Mouse (Mus musculus): ENCODE data around the gene Proz.
"Not testable (repeated sequence)": the region's sequence is repeated elsewhere in the genome, so short reads cannot be mapped to it uniquely, and the experiment has no call there.

The Proz gene

DNA sequence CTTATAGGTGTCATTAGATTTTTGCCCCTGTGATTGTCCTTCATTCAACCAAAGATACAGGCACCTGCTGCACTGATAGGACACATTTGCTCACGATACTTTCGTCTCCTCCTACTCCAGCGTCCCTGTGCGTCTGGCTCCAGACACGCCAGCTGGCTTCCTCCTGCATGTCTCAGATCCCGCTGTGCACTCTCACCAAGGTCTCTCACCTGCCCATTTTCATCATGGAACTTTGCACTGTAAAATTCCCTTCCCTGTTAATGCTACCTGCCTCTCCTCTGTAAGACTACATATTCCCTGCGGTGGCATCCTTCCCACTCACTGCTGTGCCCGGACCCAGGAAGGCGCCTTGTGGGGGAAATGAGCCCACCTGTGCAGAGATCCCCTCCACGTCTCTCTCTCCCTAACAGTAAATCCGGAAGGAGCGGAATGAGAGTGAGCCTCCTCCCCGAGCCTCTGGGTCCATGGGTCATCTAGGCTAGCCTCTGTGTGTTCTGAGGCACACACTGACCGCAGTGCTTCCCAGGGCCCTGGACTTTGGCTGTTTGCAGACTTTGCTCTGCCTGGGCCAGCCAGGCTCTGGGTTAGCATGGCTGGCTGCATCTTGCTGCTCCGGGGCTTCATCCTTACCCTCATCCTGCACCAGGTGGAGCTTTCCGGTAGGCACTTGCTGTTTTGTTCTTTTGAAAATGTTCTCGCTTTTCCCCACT is at the start of gene Proz:
Gene Proz (plus strand): TSS at position 474 of the 710 bp plus-strand sequence.
- in situ Hi-C loops (cut with MboI; ENCODE audit: low sequenced_read_pairs): no loop called here

DNA sequence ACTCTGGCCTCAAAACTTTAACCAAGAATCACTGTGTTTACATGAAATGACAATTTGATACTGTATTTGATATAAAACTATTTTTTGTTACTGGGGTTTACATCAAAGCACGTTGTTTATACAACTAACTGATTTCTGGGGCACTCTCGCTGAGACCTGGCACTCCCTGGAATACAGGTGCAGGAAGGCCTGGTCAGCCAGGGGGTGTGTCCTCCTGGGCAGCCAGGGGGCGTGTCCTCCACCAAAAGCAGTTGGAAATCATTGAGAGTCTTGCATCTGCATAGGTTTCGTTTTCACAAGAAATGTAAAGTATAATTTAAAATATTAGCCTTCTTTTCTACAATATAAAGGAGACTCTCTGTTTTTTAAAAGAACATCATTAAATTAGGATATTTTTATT is 41.2 kb upstream of the Proz start:
- in situ Hi-C loops (cut with MboI; ENCODE audit: low sequenced_read_pairs): no loop called here

DNA sequence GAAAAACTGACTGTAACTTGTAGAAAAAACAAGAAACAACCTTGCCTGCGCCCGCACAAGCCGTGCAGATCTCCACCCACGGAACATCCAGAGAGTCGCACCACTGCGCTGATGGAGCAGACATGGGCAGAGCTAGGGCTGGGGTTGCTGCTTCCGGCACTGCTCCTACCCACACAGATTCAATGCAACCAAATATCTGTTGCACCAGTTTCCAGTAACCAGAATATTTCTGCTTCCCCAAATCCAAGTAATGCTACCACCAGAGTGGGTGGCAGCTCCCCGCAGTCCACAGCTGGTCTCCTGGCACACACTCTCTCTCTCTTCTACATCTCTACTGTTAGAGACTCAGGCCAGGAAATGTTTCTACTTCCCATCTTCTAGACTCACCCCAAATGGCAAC is 38.9 kb upstream of the Proz start:
- in situ Hi-C loops (cut with MboI; ENCODE audit: low sequenced_read_pairs): no loop called here

DNA sequence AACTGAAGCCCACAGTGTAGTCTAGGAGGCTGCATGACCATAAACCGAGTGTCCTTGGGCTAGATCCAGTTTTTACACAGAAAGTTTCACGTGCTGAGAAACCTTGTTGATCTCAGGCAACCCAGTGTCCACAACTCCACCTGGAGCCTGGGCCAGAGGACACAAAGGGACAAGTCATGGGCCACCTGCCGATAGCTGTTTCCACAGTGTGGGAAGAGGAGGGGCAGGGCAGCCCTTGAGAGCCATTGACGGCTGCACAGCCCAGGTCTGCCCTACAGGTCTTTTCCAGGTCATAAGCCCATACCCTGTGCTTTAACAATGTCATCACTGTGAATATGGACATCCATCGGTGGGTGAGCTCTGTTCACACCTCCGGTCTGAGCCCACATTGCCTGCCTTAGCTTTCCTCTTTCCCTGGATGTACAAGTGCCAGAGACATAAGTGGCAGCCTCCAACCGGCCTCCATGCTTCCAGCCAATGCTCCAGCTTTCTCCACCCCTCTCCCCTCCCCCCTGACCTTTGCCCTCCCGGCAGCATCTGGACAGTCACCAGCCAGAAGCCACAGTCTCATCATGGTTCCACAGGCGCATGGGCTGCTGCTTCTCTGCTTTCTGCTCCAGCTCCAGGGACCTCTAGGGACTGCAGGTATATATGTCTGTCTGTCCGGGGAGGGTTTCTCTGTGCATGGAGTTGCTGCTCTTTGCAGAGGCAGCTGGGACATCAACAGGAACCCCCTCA is 35.1 kb upstream of the Proz start, which contains the start of gene F7:
Gene F7 (plus strand): TSS at position 548 of the 738 bp plus-strand sequence.
- in situ Hi-C loops (cut with MboI; ENCODE audit: low sequenced_read_pairs): no loop called here

DNA sequence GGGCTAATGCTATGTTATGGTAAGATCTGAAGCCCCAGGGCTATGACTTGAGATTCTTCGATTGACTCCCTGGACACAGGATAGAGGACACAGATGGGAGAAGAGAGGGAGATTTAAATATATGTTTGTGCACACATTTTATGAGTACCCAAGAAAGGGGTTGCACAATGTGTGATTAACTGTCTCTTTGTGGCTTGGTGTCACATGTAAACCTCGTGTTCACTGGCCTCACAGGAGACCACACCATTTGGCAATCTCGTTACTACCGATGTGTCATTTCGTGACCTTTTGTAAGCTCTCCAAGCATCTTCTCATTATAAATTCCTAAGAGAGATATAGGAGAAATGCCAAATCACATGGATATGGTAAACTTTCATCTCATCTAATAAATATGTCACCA is 33.1 kb upstream of the Proz start:
- in situ Hi-C loops (cut with MboI; ENCODE audit: low sequenced_read_pairs): no loop called here

DNA sequence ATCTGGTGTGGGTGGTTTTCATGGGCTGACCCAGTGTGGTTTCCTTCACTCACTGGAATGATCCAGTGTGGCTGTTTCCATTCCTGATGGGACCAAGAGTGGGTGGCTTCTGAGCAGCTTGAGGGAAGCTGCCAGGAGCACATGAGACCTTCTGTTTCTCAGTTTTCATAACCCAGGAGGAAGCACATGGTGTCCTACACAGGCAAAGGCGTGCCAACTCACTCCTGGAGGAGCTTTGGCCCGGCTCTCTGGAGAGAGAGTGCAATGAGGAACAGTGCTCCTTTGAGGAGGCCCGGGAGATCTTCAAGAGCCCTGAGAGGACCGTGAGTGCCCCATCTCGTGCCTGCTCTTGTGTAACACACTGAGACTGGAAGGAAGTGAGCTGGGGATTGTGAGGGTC is 32.2 kb upstream of the Proz start:
- in situ Hi-C loops (cut with MboI; ENCODE audit: low sequenced_read_pairs): no loop called here

DNA sequence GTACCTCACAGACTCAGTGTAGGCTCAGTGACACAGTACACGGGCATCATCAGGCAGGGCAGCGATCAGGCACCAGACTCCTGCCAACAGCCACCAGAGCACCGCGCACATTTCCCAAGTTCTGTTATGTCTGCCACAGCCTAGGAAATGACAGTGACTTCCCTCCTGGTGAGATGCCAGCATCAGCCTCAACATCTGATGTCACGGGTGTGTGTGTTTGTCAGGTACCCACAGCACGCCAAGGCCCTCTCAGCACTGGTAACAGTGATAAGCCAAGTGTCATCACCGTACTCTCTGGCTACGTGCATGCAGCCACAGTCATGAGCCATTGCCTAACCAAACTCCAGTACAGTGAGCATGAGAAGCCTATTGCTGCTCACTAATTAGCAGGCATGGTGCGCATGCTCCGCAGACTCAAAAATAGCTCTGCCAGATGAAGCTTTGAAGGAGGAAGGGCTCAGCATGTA is 24.3 kb upstream of the Proz start:
- in situ Hi-C loops (cut with MboI; ENCODE audit: low sequenced_read_pairs): no loop called here

DNA sequence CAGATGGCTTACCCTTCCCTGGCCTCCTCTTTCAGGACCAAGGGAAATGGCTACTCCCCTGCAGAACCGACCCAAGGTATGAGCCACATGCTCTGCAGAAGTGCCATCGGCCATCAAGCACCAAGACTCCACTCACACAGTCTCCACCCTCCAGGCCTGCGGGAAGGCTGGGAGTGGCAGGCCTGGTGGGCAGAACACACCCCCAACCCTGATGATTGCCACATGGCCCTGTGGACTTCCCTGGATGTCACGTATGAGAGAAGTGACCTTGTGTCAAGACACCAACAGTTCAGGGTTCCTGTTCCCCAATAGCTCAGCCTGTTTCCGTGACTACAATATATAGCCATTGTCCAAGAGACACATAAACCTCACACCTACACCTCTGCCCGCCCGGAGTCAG is 23.7 kb upstream of the Proz start, which contains the start of gene F10:
Gene F10 (plus strand): TSS at position 294 of the 400 bp plus-strand sequence.
- in situ Hi-C loops (cut with MboI; ENCODE audit: low sequenced_read_pairs): no loop called here

DNA sequence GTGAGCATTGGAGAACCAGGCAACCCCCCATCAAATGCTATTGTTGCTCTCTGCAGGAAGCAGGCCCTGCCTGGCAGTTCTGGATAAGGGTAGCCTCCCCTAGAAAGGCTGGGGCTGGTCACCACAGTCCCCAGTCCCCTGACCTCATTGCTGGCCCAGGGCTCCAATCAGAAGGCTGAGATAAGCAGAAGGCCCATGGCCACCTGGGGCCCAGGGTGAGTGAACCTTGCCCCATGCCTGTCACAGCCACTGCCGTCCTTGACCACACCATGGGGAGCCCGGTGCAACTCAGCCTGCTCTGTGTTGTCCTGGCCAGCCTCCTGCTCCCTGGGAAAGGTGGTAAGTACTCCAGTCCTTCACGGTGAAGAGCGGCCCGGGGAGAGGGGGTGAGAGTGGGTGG is 23.1 kb upstream of the Proz start:
- in situ Hi-C loops (cut with MboI; ENCODE audit: low sequenced_read_pairs): no loop called here

DNA sequence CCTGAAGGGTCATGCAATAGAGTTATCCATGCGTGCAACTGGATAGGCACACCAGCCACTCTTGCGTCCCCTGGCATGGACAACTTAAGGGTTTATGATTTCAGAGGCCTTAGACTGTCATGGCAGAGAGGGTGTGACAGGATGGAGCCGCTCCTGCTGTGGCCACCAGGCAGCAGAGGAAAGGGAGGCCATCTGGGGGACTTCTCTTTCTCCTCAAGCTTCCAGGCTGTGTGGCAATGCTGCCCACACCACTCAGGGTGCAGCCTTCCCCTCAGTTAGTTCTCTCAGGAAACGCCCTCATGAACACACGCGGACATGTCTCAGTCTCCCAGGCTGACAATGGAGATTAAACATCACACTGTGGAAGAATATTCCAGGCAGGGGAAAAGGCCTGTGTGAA is 21.7 kb upstream of the Proz start:
- in situ Hi-C loops (cut with MboI; ENCODE audit: low sequenced_read_pairs): no loop called here

DNA sequence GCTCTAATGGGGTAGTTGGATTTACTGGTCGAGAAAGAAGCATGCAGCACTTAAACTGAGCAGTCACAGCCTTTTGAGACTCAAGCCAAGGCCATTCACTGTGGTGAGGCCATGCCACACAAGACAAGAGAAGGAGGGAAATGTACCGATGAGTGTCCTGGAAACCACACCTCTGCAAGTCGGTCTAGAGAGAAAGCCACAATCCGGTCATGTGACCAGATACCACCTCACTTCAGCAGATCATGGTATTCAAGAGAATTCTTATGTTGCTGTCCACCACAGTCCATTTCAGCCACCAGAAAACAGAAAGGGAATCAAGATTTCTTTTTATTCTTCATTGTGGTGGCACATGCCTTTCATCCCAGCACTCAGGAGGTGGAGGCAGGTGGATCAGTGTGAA is 19.3 kb upstream of the Proz start:
- in situ Hi-C loops (cut with MboI; ENCODE audit: low sequenced_read_pairs): no loop called here

DNA sequence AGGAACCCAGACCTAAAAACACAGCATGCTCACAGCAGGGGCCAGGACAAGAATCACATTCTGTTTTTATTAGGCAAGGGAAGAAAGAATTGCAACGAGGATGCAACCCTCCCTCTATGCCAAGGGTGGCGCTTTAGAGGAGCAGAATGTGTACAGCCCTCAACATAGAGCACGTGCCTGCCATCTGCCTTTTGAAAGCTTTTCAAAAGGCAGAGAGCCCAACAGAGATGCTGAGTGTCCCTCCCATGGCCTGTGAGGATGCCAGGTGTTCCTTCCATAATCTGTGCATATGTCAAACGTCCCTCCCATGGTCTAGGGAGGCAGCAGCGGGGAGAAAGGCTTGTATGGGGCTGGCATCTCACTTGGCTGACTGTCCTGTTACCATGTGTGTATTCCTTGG is 13.1 kb upstream of the Proz start:
- in situ Hi-C loops (cut with MboI; ENCODE audit: low sequenced_read_pairs): no loop called here

DNA sequence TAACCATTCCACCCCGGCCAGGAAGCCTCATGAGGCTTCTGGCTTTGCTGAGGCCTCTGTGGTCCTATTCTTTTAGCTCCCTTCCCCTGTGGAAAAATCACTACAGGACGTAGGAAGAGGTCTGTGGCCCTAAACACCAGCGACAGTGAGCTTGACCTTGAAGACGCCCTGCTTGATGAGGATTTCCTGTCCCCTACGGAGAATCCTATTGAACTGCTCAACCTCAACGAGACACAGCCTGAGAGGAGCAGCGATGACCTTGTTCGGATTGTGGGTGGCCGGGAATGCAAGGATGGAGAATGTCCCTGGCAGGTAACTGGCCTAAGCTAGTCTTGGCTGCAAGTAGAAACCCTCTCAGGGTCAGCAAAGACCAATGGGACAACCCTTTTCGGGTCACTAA is 10.2 kb upstream of the Proz start:
- in situ Hi-C loops (cut with MboI; ENCODE audit: low sequenced_read_pairs): no loop called here

DNA sequence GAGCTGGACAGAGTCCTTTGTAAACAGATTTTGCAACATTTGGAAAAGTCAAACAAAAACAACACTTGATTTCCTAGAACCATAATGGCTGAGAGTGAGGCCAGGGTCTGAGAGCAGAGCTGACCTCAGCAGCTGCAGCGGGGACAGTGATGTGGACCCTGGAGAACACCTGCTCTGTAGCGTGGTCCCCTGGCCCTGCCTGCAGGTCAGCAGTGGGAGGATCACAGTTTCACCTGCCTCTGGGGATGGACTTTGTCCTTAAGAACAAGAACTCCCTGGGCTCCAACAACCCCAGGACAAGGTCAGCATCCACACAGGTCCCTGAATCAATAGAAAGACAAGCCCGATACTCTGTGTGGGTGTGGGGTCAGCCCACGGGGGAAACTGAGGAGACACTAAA is 3.4 kb upstream of the Proz start:
- in situ Hi-C loops (cut with MboI; ENCODE audit: low sequenced_read_pairs): no loop called here

DNA sequence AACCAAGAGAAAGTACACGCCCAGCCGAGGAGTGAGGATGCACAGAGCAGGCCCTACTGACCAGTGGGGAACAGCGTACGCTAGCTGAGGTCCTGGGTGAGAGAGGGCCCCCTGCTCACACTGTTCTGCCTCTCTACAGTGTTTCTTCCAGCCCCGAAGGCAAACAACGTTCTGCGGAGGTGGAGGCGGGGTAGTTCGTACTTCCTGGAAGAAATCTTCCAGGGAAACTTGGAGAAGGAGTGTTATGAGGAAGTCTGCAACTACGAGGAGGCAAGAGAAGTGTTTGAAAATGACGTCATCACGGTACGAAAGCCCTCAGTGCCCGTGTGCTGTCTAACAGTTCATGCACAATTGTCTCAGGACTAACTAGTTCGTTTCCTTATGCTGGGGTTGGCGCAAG is 2.4 kb downstream of the Proz start:
- in situ Hi-C loops (cut with MboI; ENCODE audit: low sequenced_read_pairs): no loop called here

DNA sequence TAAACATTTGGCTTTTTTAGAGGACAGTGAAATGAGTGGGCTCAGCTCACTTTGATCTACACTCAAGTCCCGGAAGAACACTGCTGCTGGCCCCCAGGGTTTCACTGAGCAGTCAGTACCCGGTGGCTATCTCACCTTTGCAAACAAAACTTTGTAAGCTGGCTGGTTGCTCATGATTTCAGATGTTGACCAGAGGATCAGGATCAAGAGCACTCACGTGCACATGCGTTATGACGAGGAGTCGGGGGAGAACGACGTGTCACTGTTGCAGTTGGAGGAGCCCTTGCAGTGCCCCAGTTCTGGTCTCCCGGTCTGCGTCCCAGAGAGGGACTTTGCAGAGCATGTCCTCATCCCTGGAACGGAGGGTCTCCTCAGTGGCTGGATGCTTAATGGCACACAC is 12.5 kb downstream of the Proz start:
- in situ Hi-C loops (cut with MboI; ENCODE audit: low sequenced_read_pairs): no loop called here

DNA sequence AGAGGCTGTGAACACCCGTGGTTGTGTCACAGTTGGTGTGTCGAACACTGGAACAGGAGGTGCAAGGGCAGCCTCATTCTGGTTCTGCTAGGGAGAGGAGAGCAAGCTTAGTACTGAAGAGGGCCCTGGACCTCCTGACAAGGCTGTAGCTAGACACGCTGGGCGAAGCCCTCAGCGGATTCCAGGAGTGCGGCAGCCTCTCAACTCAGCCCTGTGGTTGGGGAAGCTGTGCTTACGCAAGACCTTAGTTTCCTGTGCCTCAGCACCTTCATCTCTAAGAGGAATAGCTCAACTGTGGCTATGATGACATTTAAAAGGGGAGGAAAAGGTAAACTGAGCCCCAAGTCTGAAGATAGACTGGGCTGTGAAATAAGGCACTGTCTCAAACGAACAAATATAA is 14.3 kb downstream of the Proz start:
- in situ Hi-C loops (cut with MboI; ENCODE audit: low sequenced_read_pairs): no loop called here

DNA sequence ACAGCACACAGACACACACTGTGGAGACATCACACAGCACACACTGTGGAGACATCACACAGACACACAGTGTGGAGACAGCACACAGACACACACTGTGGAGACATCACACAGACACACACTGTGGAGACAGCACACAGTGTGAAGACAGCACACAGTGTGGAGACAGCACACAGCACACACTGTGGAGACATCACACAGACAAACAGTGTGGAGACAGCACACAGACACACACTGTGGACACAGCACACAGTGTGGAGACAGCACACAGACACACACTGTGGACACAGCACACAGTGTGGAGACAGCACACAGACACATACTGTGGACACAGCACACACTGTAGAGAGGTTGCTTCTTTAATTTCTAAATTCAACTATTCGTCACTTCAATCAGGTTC is 14.9 kb downstream of the Proz start:
- in situ Hi-C loops (cut with MboI; ENCODE audit: low sequenced_read_pairs): not testable (repeated sequence)

DNA sequence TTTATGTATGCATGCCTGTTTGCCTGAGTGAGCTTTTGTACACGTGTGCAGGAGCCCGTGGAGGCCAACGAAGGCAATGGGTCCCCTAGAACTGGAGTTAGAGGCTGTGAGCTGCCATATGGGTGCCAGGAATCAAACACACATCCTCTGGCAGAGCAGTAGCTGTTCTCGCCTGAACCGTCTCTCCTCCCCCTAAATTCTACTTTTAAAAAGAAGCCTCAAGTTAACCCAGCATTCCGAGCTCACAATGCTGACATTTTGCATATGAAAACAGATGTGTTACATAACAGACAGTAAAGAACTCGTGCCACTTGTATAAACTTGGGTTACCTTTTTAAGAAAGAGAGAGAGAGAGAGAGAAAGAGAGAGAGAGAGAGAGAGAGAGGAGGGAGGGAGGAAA is 16.8 kb downstream of the Proz start:
- in situ Hi-C loops (cut with MboI; ENCODE audit: low sequenced_read_pairs): no loop called here

DNA sequence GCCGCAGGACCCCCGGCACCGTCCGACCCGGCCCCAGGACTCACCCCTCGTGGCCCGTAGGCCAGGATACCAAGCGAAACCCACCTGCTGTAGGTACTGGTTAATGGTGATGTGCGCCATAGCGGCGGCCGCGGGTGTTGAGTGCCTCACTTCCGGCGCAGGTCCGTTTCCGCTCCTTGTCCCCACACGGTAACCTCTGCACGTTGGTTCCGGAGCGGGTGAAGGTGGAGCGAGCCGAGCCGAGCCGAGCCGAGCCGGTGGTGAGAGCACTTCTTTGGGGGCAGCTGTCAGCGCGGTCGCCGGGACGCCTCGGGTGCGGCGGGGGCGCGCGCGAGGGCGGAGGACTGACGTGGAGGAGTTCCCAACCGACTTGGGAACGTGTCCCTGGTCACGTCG is 44.0 kb downstream of the Proz start:
- in situ Hi-C loops (cut with MboI; ENCODE audit: low sequenced_read_pairs): no loop called here

DNA sequence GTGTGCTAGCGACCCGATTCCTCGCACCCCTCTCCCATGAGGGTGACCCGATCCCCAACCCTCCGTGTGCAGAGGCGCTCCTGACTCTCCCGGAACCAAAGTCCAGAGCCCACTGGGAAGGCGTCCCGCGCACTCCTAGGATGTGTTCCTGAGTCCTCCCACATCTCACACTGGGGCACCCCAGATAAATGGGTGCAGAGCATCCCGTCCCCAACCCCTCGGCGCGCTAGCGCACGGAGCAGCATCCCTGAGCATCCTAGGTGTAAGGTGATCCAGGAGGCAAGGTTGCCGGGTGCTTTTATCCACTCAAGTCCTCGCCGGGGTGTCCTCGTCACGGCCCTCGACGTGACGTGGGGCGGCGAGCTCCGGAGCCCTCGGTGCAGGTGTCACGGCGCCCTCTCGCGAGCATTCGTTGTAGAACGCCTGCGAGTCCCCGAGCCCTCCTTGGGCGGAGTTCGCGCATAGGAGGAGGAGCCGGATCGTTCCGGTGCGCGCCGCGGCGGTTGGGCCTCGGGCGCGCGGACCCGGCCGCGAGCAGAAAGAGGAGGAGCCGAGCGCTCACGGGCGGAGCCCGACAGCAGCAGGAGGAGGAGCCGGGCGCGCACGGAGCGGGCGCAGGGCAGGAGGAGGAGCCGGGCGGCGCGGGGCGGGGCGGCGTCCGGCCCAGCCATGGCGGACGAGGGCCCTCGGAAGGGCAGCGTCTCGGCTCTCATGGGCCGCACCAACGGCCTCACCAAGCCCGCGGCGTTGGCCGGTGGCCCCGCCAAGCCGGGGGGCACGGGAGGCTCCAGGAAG is 44.6 kb downstream of the Proz start, which contains the start of the genes Pcid2 and Cul4a:
Gene Pcid2 (minus strand): TSS at position 373 of the 795 bp plus-strand sequence.
Gene Cul4a (plus strand): TSS at position 535 of the 795 bp plus-strand sequence.
- in situ Hi-C loops (cut with MboI; ENCODE audit: low sequenced_read_pairs): no loop called here

All from CH12F3 (cell line).